Mouse (Mus musculus) gastrocnemius, postnatal 4 days (tissue): Measurements from ENCODE around the gene Sh3rf3. TPM values are rescaled to one million over a fixed set of nuclear protein-coding genes. Genes with fewer than 3 reads are reported as not detected.
"Not testable (repeated sequence)": the region's sequence is repeated elsewhere in the genome, so short reads cannot be mapped to it uniquely, and the experiment has no call there.

Experiments
- DNase-seq, 2 experiments: peaks; one replicate each; pipeline ENCODE4 v3.0.0; 2021 to 2022; ENCODE audit warnings: low spot score in 2 of 2, mixed read lengths in 2 of 2
- total RNA-seq, 2 experiments: library from RNA; stranded (reverse); gene quantifications; 2 replicates each; pipeline ENCODE4 v1.2.3; 2021

Gene Sh3rf3
- total RNA-seq, 2 experiments from 2014 or later: 6.6 to 6.7 TPM

DNA sequence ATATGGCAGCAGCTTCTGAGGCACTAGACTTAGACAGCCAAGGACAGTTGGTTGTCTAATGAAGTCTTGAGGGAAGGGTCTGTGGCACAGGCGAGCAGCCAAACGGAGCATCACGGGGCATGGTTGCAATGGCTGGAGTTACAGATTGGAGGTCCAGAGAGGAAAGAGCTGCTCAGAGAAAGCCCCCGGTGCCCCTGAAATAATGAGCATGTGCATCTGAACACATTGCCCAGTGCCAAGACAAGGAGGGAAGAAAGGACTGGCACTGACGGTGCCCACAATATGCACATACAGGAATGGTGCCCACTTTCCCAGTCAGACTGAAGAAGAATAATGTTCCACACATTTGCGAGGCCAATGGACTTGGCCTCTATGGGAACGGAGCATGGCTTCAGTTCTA is 278.8 kb downstream of the Sh3rf3 start:
- DNase-seq: no peak

DNA sequence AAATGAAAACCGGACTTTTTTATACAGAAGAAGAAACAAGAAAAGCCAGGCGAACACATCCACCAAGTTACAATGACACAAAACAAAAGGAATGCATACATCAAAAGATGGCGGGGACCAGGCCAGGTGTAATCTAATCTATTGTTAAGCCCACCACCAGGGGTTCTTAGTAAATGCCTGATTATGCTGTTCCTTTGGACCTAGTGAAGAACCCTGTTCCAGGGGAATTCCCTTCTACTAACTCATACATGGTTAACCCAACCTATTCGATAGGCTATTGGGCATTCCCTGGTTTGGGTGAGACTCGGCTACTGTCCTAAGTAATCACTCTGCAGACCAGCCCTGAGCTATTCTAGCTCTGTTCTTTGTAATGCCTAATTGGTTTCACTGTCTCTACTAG is 289.9 kb downstream of the Sh3rf3 start:
- not testable (repeated sequence) for DNase-seq

DNA sequence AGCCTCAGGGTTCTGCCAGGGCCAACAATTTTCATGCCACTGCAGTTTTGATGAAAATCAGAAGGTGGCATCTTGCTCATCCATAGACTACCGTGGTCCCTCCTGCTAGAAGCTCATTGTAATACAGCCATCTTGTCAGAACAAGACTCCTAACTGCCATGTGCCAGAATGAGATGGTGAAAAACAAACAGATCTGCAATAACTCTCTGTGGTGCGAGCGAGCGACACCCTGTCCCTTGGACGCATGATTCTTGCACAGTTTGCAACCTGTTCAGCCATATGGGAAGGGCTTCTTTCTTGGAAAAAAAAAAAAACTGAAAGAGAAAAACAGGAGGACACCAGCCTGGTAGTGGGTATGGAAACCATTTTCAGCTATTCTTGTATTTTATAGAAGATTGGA is 291.5 kb downstream of the Sh3rf3 start:
- DNase-seq: no peak

DNA sequence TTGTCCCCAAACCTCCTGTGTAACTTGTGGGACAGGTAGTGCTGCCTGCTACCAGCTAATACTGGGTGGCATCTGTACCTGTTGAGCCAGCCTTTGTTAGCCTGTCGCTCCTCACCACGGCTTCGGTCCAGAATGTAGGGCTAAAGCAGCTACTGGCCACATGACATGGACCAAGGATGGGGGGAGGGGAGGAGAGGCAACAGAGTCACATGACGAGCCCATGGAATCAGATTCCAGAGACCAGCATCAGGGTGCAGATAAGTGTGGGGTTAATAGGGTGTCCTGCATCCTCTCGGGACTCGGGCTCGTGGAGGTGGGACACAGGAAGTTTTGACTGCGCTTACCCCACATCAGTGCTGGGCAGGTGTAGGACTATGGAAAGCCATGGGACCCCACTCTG is 292.7 kb downstream of the Sh3rf3 start:
- DNase-seq: no peak

DNA sequence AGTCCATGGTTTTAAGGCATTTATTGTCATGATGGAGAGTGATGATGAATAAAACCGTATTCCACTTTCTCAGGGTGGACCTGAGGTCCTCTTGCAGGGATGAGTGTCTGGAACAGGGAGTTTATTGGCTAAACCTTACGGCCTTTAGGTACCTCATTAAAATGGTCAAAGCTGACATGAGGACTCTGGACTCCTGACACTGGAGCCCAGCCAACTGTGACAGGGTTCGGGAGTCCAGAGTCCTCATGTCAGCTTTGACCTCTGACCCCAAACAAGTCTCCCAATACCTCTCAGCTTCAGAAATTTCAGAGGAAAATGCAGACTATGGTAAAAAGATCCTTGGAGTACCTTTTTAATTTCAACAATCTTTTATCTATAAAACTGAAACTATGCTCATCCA is 293.5 kb downstream of the Sh3rf3 start:
- DNase-seq: no peak

DNA sequence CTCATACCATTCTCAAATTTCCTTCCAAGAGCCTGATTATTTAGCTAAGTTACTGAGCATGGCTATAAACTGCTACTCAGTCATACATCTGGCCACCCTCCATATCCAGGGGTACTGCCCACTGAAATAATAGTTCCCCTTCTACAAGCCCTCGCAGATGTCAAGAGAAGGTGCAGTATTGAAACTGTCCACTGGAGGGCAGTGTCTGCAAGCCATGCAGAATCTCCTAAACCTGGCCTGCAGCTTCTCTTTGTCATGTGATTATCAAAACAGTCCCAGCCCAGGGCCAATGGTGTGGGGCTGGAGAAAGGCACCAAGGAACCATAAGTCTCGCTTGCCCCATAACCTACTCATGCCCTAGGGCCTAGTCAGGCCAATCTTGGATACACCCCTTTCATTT is 295.9 kb downstream of the Sh3rf3 start:
- DNase-seq: peak; percentile 48 to 74

DNA sequence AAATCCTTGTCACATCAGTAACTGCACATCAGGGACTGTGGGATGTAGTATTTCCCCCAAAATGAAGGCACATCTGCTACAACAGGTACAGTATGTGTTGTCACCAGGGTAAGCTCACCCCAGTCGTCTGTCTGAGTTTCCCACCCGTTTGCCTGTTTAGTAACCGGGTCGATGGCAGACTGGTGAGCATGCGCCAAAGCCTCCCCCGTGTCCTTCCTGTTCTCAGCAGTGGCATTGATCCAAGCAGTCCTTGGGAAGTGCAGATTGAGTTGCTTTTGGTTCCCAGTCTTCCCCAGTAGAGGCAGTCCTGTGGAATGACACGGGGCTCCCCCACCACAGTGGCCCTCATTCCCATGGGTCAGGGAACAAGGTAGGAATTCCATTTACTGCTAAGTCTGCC is 297.2 kb downstream of the Sh3rf3 start:
- no peak for DNase-seq

DNA sequence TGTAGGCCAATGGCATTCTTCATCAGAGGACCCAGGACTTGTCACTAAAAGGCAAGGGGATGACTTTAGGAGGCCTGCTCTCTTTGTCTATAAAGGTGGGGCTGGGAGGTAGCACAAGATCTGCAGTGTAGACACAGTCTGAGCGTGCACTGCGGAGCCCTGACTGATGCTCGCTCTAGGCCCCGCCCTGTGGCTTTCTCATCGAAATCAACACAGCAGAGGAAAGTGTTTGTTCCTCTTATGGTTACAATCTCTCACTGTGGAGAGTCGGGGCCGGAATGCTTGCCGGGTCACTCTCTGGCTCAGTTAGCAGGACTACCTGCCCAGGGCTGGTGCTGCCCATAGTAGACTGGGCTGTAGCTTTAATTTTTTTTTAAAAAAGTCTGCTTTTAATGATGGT is 299.6 kb downstream of the Sh3rf3 start:
- DNase-seq: no peak

DNA sequence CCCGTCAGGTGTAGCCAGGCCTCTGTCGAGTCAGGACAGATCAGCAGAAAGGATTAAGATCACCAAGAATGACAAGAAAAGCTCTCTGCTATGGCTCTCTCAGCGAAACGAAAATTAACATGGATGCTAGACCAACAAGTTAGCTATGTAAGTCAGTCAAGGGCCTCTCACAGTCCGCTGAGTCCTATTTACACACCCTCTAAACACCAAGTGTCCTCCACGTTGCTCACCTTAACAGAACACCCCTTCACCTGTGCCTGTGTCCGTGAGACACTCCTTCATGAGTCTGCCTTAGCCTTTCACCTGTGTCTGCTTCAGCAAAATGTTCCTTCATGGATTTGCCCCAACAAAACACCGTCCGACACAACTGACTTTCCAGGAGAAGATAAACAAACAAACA is 300.2 kb downstream of the Sh3rf3 start:
- no peak for DNase-seq

DNA sequence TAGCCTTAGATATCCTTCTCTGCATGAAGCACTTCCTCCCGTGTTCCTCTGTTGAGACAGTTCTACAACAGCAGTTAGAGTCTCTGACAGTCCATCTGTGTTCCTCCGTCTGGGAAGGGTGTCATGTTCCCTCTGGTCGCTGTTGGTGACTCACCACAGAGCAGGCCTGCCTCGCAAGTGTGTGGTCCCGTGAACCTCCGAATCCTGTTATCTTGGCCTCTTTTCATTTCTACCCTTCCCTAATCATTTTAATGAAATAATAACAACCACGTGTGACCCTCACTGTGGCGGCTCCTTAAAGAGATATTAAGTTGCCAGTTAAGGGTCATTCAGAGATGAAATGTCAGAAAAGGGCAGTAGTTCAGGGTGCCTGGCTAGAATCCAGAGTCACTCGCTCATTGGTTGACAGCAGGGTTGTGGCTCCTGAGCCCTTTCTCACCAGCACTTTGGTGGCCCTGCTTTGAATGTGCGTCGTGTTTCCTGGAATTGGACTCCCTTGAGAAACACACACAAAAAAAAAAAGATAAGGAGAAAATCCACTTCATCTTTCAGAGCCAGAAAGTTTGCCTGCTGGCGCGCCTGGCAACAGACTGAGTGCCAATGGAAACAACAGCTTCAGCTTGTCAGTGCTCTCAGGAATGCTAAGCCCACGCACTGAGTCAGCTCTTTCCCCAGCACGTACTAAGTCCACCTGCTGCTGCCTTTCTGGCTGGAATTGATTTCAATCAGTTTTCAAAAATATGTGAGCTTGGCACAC is 301.6 kb downstream of the Sh3rf3 start:
- DNase-seq: no peak

DNA sequence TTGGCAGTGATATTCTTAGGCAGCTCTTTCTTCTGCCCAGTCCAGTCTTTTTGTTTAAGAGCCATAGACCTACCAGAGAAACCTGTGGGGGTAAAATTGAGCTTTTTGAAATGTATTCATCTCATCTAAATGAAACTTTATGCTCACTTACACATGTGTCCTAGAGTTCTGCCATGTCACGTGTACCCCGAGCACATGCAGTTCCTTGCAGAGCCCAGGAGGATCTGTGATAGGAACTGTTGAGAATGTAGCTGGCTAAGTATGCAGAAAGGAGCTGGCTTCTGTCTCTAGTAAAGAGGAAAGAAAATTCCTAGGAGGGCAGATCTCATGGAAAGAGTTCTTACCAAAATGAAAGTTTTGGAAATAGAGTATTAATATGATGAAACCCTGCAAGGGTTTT is 302.5 kb downstream of the Sh3rf3 start:
- no peak for DNase-seq

DNA sequence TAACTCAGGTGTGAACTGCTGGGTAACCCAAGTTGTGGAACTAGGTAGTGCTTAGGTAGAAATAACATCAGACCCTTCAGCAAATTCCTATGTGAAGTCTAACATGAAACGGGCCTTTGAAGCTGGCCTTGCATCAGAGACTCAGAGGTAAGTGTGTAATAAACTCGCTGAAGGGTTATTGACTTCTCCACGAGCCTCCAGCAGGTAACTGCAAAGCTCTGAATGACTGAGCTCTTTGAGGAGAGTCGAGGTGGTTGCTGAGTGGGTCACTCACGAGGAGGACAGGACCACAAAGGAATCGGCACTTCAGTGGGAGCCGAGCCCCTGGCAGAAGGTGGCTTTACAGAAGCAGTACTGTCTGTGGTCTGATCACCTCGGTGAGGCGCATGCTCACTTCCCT is 303.2 kb downstream of the Sh3rf3 start:
- DNase-seq: no peak

DNA sequence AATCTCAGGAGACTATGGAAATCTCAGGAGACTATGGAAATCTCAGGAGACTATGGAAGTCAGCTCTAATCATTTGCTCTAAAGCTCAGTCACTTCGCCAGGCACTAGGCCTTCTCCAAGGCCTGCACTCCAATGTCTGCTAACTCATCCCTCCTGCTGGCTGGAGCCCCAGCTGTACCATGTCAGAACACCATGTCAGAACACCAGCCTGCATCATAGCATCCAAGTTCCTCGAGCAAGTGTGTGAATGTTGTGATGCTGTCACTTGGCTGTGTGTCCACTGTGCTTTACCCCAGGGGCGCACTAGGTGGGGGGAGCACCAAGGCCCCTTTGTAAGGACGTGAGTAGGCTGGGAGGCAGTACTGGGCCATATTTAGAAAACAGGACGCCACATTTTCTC is 304.4 kb downstream of the Sh3rf3 start:
- DNase-seq: no peak

DNA sequence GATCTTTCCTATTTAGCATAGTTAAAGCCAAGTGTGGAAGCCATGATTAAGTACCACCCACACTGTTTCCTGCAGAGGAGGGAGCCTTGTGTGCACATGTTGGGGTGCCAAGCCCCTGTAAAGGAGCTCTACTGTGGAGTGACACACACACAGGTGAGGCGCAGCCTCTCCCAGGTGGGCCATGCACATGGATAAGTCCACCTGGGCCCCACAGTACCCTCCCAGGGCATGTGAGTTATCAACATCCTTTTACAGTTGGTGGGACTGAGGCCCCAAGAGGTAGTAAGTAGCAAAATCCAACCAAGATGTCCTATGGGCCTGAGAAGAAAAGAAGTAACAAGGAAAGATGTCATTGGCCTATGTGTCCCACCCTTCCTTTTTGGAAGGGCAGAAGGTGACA is 305.8 kb downstream of the Sh3rf3 start:
- no peak for DNase-seq

DNA sequence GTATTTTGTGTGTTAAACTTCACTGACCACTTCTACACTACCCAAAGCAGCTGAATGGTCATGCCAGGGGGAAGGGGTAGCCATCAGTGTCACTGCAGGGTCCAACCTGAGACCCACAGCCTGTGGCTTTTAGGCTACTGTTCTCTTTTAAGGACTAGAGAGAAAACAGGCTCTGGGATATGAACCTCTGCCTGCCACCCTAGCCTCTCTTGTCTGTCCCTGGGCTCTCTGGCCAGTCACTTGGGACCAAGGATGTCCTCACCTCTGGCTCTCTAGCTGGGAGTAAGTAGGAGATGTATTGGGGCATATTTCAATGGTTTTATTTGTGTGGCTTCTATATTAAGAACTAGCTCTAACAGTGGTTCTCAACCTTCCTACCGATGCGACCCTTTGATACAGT is 306.7 kb downstream of the Sh3rf3 start:
- no peak for DNase-seq

DNA sequence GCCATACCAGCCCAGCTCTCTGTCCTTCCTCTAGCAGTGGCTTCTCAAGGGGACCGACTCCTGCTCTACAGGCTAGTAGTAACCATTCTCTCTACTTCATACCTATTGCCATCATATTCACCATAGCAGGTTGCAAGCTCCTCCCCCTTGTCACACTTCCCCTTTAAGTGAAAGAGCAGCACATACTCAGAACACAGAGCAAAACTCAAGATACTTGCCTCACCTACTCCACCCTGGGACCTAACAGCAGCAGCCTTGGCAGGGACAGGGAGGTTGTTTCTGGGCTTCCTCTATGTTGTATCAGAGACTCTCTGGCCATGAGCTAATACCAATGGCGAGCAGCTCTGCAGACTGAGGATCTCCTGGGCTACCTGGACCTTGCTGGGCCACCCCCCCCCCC is 312.3 kb downstream of the Sh3rf3 start:
- DNase-seq: no peak

DNA sequence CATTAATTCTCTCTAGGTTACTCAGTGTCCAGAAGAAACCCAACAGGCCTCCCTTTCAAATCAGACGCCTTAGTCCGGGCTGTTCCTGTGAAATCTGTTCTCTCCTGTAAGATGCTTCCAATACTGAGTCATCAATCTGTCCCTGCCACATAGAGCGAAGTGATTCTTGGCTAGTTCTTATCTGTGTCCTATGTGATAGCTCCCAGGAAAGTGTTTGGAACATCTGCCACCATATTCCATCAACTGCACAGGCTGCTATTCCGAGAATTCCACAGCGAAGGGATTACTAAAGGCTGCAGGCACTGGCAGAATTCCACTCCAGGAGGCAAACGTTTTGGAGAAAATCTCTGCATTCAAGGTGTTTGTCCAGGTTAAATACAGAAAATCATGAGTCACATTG is 314.5 kb downstream of the Sh3rf3 start:
- no peak for DNase-seq

DNA sequence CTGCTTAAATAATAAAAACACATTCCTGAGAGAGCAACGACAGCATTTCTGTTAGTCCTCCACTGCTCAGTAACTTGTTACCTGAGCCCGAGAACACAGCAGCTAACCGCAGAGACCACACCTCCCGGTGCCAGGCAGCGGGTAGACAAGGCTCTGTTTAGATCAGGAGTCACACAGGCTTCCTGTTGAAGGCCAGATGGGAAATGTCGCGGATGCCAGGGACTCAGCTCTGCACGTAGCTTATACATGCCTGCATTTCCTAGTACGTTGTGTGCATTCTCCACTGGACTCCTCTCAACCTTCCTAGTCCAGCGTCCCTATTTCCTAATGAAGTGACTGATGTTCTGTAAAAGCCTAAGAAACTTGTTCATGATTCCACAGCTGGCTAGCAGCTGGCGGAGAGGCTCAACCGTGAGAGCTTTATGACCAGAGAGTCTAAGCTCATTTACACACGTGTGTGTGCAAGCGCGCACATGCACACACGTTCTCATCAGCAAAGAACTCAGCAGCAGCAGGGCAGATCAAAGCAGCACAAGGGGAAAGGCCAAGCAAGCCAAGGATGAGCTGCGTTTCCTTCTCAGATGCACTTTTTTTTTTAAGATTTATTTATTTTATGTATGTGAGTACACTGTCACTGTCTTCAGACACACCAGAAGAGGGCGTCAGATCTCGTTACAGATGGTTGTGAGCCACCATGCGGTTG is 318.9 kb downstream of the Sh3rf3 start:
- no peak for DNase-seq

DNA sequence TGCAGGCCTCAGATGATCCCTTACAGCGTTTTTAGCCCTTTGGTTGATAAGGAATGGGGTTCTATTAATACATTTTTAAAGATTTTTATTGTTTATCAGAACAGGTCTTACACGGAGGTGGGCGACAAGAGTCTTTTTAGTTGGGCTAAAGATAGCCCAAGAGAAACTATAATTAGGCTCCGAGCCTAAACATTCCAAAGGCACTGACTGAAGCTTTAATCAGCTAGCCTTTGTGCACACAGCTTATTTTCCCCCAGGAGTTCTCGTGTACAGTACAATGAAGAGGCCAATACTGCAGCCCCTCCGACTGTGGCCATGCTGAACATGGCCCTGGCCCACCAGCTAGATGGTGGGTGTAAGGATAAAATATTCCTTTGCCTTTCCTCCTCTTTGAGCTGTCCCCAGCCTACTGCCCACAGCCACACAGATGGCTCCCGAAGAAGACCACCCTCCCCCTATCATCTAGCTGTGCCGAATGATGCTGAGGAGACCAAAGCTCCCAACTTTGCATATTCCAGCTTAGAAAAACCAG is 320.4 kb downstream of the Sh3rf3 start:
- no peak for DNase-seq

DNA sequence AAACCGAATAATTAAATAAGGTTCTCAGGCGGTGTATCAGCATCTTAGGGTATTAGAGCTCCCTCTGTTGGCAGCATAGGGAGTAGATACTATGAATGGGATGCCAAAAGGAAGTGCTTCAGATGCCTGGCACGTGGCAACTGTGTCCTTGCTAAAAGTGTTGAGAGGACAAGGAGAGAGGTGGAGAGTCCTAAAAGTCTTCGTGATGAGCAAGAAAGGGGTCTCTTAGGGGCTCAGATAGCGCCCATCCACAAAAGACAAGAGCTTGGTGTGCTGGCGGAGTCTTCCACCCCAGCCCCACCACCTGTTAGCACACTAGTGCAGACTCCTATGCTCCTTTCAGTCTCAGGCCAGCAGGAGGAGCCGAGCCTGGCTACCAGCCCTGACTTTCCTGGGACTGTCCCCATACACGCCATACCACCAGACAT is 336.8 kb downstream of the Sh3rf3 start:
- peak in 1 of 2 experiments; percentile 63 for DNase-seq

DNA sequence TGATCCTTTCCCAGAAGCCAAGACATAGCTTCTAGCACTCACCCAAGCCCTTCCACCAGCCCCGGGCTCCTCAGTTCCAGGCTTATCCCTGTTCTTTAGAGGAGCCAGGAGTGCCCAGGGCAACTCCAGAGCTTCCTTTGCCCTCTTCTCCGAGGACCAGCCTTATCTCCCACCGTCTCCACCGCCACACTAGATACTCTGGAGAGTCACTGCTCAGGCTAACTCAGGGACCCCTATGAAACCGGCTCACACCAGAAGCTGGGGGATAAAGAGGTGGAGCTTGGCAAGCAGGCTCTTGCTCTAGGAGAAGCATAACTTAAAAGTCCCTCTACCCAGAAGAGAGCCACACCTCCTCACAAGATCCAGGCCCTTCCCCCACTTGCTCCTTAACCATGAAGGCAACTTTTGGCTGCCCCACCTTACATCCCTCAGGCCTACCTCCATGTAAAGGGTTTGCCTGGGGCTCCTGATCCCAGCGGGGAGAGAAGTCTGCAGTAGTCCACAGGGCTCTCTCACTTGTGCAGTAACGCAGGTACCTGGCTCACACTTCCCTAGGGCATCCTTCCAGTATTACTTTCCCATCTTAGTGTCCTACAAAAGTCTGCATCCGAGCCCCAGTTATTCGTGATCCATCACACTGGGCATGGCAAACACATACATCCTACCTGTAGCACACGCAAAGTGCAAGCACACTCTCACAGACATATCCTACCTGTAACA is 337.9 kb downstream of the Sh3rf3 start:
- DNase-seq: no peak

DNA sequence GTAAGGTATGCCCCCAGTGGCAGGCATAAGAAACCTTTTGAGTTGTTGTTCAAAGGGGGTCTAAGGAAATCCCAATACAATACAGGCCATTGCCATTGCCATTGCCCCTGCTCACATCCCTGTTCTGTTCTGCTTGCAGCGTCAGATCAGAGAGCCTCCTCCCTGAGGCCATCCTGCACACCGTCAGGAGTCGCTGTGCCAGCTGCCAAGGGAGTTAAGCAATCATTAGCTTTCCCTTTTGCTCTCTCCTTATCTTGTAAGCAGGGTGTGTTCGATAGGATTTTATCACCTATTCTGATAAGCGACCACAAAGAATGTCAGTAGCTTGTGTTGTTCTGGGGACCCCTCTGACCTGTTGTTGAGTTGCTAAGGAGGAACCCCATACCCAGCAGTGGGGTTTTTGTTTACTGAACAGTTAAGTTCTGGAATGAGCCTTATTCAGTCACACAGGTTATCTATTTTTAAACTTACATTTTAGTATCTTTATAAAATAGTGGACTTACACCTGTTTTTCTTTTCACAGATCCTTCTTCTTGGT is 339.5 kb downstream of the Sh3rf3 start:
- DNase-seq: no peak
